Mouse (Mus musculus): ENCODE data around the gene Frem3. TPM values are rescaled to one million over a fixed set of nuclear protein-coding genes. Genes with fewer than 3 reads are reported as not detected.

Gene Frem3
- not detected for total RNA-seq (2021)
- long read RNA-seq, experiment 1, result 0 reads
- long read RNA-seq, experiment 2, result 0 reads

DNA sequence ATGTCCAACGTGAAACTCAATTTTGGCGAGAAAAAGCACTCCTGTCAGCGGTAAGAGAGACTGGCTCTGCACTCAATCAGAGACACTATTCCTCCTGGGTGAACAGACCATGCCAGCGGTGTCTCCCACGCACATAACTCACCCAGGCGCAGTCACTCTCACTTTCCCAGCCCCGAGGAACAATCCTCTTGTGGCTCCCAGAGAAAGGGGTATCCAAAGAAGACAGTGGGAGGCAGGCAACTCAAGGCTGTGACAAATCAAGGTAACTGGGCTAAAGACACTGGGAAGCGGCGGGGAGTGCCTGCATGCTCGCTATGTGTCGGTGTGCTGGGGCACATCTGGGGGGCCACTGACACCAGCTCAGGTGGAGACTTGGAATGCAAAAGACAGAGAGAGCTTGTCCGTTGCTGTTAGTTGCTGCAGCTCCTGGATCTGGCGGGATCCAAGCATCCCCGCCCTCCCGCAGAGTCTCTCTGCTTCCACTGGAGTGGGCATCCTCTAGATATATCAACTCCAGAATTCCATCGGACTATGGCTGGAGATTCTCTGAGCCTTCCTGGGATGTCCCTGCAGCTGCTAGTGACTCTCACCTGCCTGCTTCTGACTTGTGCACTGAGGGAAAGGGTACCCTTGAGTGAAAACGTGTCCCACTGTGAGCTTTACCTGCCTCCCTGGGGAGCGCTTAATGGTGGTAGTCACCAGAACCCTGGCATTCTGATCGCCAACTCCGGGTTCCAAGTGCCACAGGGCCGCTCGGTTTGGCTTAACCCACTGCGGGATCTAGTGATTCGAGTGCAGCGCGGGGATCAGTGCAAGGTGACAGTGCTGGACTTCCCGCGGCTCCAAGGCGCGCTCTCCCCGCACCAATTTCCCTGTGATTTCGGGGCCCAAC is at the start of gene Frem3:
Frem3 (plus strand) TSS at position 532 of the 892 bp plus-strand sequence.
- no peak for DNase-seq

DNA sequence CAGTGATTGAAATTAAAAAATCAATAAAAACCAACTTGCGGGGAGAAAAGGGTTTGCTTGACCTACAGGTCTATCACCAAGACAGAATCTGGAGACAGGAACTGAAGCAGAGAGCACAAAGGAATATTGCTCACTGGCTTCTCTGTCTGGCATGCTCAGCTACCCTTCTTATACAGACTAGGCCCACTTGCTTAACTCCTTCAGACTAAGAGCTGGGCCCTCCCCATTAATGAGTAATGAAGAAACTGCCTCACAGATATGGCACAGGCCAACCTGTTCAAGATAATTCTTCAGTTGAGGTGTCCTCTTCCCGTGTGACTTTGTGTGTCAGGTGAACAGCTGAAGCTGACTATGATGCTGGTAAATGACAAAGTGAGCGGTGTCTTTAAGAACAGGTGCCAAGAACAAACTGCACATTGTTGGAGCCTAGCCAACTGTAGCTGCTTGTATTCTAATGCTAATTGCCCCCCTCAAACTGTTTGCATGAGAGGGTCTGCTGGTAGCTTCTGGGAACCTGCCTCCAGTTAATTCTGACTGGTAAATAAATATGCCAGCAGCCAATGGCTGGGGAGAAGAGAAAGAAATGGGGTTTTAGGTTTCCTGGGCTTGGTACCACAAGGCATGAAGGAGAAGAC is 46.6 kb upstream of the Frem3 start:
- no peak for DNase-seq

DNA sequence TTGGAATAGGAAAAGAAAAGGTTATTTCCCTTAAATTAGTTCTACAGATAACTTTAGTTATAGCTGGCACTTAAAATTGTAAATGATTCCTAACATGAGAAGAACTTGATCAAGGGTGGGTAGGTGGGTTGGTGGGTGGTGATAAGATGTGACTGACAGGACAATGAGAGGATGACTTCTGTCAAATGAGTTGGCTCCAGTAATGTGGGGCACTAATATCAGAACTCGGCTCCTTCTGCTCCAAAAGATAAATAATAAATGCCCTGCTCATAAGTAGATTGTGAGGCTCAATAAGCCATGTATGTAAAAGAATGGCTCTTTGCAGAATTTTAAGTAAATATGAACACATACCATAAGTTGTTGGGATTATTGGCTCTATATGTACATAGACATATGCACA is 43.4 kb upstream of the Frem3 start:
- no peak for DNase-seq

DNA sequence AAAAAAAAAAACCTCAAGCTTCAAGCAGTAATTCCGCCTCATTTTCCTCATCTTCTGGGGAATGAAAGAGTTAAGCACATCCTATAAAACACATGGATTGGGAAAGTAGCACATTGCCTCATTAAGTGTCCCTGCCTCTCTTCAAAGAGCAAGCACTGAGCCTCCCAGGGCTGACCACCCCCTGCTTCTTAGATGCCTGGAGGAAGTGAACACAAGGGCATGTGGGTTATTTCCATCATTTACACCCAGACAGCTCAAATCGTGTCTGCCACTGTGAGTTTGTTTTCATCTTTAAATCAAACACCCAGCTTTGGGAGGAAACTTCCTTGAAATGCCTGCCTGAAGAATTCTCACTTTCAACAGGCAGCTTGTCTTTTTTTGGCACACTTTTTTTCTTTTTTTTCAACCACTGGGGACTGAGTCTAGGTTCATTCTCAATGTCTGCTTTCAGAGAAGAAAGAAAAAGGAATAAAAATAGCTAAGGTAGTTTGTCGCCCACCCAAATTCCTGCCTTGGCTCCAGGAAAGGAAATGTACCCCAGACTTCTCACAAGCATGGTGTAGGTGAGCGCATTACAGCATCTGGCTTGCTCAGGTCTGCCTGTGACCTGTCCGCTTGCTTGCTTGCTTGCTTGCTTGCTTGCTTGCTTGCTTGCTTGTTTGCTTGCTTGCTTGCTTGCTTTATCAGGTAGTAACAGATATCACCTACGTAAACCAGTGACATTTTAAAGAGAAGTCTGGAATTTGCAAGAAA is 42.5 kb upstream of the Frem3 start:
- DNase-seq, result no peak

DNA sequence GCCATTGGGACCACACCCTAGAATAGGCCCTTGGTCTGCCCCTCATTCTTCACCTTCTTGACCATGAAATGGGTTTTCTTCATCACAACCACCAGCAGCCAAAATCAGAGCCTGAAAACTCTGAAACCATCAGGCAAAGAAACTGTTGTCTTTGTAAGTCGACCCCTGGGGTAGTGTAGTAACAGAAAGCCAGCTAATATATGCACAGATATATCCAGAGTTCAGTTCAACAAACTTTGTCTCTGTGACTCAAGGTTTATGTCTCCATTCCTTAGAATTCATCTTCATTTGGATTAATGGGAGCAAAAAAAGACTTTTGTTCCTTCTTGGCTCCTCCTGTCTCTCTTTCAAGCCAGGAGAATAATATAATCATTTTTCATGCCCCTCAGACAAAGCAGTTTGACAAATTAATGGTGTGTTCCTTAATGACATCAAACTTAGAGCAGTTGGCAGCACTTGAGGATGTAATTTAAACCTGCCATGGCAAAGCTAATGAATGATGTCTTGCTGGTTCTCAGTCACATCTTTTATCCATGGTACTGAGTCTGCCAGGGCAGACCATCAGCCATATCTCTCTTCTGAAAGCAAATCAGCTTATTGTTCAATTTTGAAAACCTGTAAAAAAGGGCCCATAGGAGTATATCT is 38.3 kb upstream of the Frem3 start:
- DNase-seq, result no peak

DNA sequence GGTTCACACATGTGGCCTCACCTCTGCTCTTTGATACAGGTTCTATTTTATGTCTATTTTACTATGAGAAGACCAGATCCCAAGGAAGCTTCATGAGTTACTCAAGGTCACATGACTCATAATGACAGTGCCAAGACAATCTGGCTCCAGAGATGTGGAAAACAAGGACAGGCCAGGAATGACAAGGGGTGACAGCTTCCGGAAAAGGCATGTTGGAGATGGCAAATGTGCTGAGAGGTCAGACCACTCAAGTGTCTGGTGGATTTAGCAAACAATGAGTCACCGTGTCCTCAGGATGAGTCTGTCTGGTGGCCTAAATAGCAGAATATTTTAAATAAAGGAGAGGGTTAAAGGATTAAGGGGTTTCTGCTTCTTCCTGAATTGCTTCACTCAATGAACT is 33.8 kb upstream of the Frem3 start:
- DNase-seq, result no peak

DNA sequence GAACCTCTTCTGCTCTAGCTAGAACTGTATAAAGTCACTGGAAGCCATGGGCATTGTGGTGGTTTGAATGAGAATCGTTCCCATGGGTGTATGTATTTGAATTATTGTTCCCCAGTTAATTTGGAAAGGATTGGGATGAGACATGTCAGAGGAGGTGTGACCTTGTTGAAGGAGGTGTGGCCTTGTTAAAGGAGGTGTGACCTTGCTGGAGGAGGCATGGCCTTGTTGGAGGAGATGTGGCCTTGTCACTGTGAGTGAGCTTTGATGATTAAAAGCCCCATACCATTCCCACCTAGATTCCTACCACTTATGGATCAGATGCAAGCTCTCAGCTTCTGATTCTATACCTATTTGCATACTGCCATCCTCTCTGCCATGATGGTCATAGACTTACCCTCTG is 31.8 kb upstream of the Frem3 start:
- no peak for DNase-seq

DNA sequence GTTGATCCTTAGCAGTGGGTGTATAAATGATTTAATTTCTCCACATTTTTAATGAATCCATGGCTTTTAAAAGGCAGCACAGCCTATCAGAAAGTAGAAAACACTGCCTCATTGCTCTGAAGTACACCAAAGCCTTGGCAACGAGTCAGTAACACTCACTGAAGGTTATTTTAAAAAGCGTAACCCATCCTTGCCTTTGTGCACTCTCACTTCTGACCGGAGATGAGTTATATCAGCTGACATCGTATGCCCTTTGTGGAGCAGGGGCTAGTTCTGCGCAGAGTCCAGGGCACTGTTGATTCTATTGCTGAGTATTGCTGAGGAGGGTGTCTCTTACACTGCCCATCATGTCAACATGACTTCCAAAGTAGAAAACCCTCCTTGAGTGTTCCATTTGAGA is 18.3 kb upstream of the Frem3 start:
- no peak for DNase-seq

DNA sequence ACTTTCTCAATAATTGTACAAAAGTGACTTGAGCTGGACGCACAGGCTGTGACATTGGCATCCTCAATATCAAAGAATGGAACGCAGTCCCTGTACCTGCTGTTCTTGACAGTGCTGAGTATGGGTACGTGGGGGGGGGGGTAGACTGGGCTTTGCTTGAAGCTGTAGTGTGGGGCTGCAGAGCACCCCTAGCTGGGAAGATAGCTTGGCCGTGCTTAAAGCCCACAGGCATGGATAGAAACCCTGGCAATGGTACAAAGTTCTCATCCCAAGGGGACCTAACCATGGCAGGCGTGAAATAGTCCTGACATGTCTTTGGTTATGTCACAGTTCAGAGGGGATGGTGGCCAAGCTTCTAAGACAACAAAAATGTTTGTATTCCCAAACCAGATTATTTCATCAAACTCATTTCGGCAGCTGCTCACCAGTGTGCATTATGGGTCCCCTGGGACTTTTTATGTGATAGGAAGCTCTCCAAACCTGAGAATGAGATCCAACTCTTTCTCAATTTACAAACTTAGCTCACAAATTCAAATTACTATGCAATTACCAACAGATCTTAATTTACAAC is 10.2 kb upstream of the Frem3 start:
- DNase-seq, result no peak

DNA sequence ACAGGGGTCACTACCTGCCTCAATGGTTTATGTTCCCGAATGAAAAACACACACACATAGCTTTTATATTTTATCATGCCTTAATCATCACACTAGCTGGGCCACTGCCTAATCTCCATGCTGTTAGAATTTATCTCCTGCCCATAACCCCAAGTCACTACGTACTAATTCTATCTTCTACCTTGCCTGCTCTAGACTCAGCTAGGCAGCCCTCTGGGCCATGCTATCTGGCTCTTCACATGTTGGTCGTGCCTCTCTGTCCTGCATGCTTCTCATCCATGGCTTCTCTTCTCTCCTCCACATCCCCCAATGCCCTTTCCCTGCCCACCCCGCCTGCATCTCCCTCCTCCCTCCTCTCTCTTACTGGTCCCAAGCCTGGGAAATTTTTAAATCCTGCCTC is 9.0 kb upstream of the Frem3 start:
- DNase-seq, result no peak

DNA sequence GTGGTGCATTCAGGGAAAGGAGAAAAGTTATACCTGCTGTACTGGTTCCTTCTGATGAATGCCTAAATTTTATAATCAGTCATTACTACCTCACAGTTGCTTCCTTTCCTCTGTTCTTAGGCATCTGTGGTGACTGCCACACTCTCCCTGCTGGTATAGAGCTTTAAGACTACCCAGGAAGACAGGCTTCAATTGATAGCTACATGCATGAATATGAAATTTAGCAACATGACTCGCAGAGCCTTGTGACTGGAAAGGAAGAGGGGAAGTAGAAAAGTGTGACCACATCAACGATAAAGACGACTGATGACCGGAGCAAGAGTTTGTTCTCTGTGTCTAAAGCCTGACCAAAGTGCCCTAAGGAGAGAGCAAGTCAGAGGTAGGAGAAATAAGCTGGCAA is 3.8 kb upstream of the Frem3 start:
- DNase-seq, result no peak

DNA sequence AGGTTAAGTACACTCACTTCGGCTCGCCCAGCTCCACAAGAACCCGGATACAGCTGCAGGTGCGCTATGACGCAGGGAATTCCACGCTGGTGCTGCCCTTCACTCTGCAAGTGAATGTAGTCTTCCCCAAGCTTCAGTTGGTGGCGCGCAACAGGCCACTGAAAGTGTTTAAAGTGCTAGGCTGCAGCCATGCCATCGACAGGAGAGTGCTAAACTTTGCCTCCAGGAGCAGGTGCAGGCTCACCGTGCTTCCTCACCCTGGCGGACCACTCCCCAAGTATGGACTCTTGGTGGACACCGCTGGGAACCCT is 516 bp downstream of the Frem3 start:
- DNase-seq, result no peak

DNA sequence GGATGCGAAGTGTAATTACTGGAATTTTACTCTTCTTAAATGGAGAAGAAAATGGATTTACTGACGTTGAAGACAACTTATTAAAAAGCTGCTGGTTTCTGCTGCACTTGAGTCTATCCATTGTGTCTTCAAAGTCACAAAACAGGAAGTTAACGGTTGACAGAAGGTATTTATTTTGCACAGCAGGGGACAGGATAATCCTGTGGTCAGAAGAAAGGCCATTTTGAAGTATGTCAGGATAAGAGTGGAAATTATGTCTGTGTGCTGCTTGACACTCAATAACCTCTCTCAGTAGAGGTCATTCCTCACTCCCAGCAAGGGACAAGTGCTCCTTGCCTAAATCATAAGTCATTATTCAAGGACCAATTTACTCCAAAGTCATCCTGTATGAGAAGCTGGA is 8.9 kb downstream of the Frem3 start:
- no peak for DNase-seq

DNA sequence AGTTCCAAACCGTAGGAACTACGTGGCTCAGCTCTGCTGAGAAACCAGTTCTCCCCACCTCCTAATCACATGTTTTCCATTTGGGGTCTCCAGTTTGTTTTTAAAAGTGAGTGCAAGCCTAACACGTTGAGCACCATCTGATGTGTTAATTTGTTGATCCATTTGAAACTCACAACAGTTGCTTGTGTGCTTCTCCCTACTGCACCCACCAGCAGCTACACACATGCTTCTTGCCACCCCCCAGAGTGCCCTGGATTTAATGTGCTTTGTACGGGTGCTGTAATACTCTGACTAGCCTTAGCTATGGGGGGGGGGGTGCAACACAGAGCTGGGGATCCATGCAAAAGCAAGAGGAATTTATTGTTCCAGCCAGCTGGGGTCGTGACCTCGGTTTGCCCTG is 36.5 kb downstream of the Frem3 start:
- no peak for DNase-seq

DNA sequence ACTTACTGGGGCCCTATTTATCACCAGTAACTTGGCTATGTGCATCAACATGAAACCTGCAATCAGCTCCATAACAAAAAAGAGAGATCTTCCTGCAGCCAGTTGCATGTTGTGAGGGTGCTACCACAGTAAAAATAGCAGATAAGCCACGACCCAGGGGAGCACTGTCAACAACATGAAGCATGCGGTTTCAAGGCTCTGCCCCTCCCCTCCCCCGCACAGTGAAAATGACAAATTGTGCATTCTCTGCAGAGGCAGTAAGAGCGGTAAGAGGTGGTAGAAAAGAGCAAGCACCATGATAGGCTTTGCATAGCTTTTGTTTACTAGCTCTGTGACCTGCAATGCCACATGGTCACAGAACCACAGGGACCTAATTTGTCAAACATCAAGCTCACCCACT is 46.8 kb downstream of the Frem3 start:
- no peak for DNase-seq

DNA sequence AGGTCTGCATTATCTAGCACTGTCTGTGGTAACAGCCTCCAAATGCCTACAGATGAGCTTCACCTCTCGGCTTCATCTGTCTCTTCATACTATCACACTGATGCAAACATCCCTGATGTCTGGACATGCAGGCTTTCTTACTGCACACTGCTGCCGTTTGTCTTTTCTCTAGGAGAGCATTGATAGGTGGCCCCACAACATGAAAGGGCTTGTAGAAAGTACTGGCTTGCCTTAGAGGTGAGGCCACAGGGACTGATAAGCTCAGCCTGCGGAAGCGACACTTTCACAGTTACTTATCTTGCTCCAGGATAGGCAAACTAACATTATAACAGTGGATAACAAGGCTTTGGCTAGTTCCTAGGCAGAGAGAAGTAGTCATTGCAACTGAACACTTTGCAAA is 50.2 kb downstream of the Frem3 start:
- no peak for DNase-seq

DNA sequence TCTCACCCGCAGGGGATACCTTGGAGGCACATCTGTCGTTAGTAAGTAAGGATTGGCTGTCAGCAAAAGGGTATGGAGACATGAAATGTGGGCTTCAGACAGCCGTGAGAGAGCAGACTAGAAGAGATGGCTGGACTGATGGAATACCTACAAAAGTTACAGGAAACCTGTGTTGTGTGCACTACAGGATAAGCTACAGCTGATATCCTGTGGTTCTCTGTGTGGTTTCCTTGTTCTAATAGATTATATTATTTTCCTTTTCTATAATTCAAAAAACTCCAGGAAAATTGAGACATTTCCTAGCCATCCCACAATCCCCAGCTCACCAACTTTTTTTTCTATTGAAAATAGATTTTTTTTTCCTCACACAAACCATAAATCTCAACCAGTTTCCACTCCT is 52.6 kb downstream of the Frem3 start:
- DNase-seq, result no peak

DNA sequence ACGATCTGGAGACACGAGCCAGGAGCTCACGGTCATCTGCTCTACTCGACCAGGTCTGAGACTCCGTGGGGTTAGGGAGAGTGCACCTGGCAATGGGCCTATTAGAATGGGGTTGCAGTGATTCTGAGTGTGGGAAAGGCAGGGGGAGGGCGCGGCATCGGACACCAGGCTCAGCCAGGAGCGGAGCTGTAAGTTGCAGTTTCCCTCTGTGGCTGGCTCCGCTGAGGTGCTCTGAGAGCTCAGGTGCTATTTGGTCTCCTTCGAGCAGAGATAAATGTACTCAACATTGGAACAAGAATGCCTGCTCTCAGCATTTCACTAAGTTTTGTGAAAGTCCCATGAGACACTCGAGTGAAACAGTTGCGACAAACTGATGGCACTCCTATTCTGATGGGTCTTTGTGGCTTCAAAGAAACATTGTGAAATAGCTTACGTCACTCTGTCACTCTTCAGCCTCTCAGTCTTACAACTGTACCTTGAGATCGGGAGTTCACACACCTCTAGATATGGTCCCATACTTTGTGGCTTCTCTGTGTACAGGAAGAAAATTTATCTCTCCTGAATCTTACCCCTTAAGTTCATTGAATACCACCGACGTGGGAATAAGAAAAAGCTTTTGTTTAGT is 58.5 kb downstream of the Frem3 start:
- no peak for DNase-seq

DNA sequence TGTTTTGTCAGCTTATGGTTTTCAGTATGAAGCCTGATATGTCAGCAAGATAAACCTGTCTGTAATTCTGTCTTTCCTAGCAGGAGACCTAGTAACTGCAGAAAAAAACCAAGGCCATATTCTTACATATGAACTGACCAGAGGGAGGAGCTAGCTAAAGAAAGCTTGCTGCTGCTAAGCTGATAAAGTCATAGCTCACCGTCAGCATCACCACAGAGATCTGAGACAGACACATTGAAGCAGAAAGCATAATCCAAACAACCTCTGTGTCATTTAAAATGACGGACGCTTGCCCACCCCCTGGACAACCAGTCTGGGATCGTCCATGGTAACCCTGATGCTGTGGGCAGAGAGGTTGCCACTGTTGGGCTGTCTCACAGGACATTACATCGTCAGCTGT is 71.7 kb downstream of the Frem3 start:
- no peak for DNase-seq

DNA sequence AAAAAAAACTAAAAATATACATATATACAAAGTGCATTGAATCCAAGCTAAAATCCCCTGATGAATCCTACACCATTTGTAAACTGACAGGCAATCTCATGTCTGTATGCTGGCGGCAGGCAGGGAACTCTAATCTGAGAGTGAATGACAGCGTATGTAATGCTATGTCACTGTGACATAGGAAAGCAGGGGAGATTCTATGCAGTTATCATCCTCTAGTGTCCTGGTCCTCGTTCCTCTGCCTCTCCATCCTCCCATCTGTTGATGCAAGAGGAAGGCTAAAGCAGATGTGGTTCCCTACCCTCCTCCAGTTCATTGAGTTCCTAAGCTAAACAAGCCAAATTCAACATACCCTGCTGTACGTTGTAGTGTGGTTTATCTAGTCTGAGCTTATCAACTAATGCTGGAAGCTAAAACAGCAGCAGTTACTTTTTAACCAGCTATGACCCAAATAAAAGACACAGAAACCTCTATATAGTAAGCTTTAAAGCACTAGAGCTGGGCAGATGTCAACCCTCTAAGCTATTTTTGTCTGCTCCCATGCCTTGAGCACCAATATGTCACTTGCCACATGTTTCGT is 73.0 kb downstream of the Frem3 start:
- no peak for DNase-seq

DNA sequence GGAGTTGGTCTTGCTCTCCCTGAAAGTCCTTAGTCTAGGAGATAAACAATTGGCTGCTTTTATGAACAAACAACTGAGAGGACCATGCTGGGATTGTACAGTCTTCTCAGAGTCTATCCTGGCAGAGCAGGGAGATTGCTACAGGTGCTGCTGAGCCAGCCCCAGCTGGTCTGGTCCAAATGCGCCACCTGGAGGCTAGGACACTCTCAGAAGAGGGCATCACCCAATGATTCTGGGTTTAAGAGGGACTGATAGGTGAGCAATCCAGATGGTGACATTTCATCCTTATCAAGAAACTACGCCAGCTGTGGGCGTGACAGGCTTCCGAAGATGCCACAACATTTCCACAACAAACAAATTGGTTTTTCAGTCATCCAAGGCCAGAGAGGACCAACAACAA is 77.3 kb downstream of the Frem3 start:
- DNase-seq, result peak; percentile 24
